Mouse (Mus musculus): ENCODE results near the gene Edrf1. TPM values are rescaled to one million over a fixed set of nuclear protein-coding genes. Genes with fewer than 3 reads are reported as not detected.

Gene Edrf1
- polyA plus RNA-seq, 2 experiments, result 21.8 to 22.7 TPM

GRCm38 (mm10) chr7:133612981-133613380, 24.4 kb upstream of the Edrf1 start:
- Histone ChIP-seq H3K4me3 (replicated peaks; ENCODE audit: low read length) (no peak overlapping the region), H3K27ac (replicated peaks; ENCODE audit: low read depth, low read length) (no peak overlapping the region), H3K27me3 (ENCODE audit: control insufficient read depth, insufficient read depth, low read length) (no peaks in the 10 kb centered on the region), H3K9me3 (ENCODE audit: control insufficient read depth, low read length) (no peaks in the 10 kb centered on the region), H3K4me1 (ENCODE audit: control insufficient read depth, insufficient read depth, low read length) (peaks cover 15% of the 10 kb centered on the region), H3K36me3 (ENCODE audit: control insufficient read depth, insufficient read depth, low read length) (no peaks in the 10 kb centered on the region), H3K9ac (ENCODE audit: low read depth, low read length, severe bottlenecking) (no peak overlapping the region), H3K4me2 (replicated peaks; ENCODE audit: low read depth, low read length, severe bottlenecking) (no peak overlapping the region)
- TF ChIP-seq POLR2A (IDR thresholded peaks at IDR 0.05; ENCODE audit: borderline replicate concordance, extremely low read depth, insufficient read depth, insufficient read length), result no peak
- DNase-seq (ENCODE audit: low spot score) (no peak), ATAC-seq (ENCODE audit: low FRiP score, low read depth) (no peak)
- 63% methylated on average over 2 of the region's 2 CpGs for WGBS

- H3K4me3 ChIP-seq (replicated peaks; ENCODE audit: low read length), result no peak overlapping the region
- no peak overlapping the region for H3K9ac ChIP-seq (ENCODE audit: low read depth, low read length, severe bottlenecking)
- DNase-seq (ENCODE audit: low spot score), result peak; percentile 39
- no peaks in the 10 kb centered on the region for H3K9me3 ChIP-seq (ENCODE audit: control insufficient read depth, low read length)
- H3K4me2 ChIP-seq (replicated peaks; ENCODE audit: low read depth, low read length, severe bottlenecking), result peak overlapping the region; percentile 28
- TF ChIP-seq POLR2A (IDR thresholded peaks at IDR 0.05; ENCODE audit: borderline replicate concordance, extremely low read depth, insufficient read depth, insufficient read length), result no peak
- no peaks in the 10 kb centered on the region for H3K27me3 ChIP-seq (ENCODE audit: control insufficient read depth, insufficient read depth, low read length)
- no peak for ATAC-seq (ENCODE audit: low FRiP score, low read depth)
- H3K27ac ChIP-seq (replicated peaks; ENCODE audit: low read depth, low read length), result no peak overlapping the region
- WGBS, result 22% methylated on average over 11 of the region's 11 CpGs
- H3K36me3 ChIP-seq (ENCODE audit: control insufficient read depth, insufficient read depth, low read length), result no peaks in the 10 kb centered on the region
- peaks cover 4% of the 10 kb centered on the region; the same call in 1 of the 2 replicates for H3K4me1 ChIP-seq (ENCODE audit: control insufficient read depth, insufficient read depth, low read length)
Observed at GRCm38 (mm10) chr7:133620721-133621120, 16.6 kb upstream of the Edrf1 start.

- no peaks in the 10 kb centered on the region for H3K27me3 ChIP-seq (ENCODE audit: control insufficient read depth, insufficient read depth, low read length)
- H3K27ac ChIP-seq (replicated peaks; ENCODE audit: low read depth, low read length), result no peak overlapping the region
- no peak for TF ChIP-seq POLR2A (IDR thresholded peaks at IDR 0.05; ENCODE audit: borderline replicate concordance, extremely low read depth, insufficient read depth, insufficient read length)
- H3K9ac ChIP-seq (ENCODE audit: low read depth, low read length, severe bottlenecking), result no peak overlapping the region
- H3K4me3 ChIP-seq (replicated peaks; ENCODE audit: low read length), result no peak overlapping the region
- peaks cover 4% of the 10 kb centered on the region; the same call in 1 of the 2 replicates for H3K4me1 ChIP-seq (ENCODE audit: control insufficient read depth, insufficient read depth, low read length)
- no peak overlapping the region for H3K4me2 ChIP-seq (replicated peaks; ENCODE audit: low read depth, low read length, severe bottlenecking)
- no peaks in the 10 kb centered on the region for H3K36me3 ChIP-seq (ENCODE audit: control insufficient read depth, insufficient read depth, low read length)
- no peaks in the 10 kb centered on the region for H3K9me3 ChIP-seq (ENCODE audit: control insufficient read depth, low read length)
- no peak for ATAC-seq (ENCODE audit: low FRiP score, low read depth)
- DNase-seq (ENCODE audit: low spot score), result no peak
- WGBS, result 86% methylated on average over 5 of the region's 5 CpGs
Observed at GRCm38 (mm10) chr7:133623226-133623625, 14.1 kb upstream of the Edrf1 start.

GRCm38 (mm10) chr7:133627184-133627936, 10.0 kb upstream of the Edrf1 start:
- ATAC-seq (ENCODE audit: low FRiP score, low read depth) (no peak), DNase-seq (ENCODE audit: low spot score) (no peak)
- H3K4me2 ChIP-seq (replicated peaks; ENCODE audit: low read depth, low read length, severe bottlenecking), result no peak overlapping the region
- 61% methylated on average over 14 of the region's 14 CpGs for WGBS
- H3K4me3 ChIP-seq (replicated peaks; ENCODE audit: low read length), result no peak overlapping the region
- H3K4me1 ChIP-seq (ENCODE audit: control insufficient read depth, insufficient read depth, low read length), result no peaks in the 10 kb centered on the region
- no peak for TF ChIP-seq POLR2A (IDR thresholded peaks at IDR 0.05; ENCODE audit: borderline replicate concordance, extremely low read depth, insufficient read depth, insufficient read length)
- H3K27ac ChIP-seq (replicated peaks; ENCODE audit: low read depth, low read length), result no peak overlapping the region
- H3K9ac ChIP-seq (ENCODE audit: low read depth, low read length, severe bottlenecking), result no peak overlapping the region
- H3K9me3 ChIP-seq (ENCODE audit: control insufficient read depth, low read length), result no peaks in the 10 kb centered on the region
- H3K36me3 ChIP-seq (ENCODE audit: control insufficient read depth, insufficient read depth, low read length), result no peaks in the 10 kb centered on the region
- no peaks in the 10 kb centered on the region for H3K27me3 ChIP-seq (ENCODE audit: control insufficient read depth, insufficient read depth, low read length)

GRCm38 (mm10) chr7:133630821-133631220, 6.5 kb upstream of the Edrf1 start:
- TF ChIP-seq POLR2A (IDR thresholded peaks at IDR 0.05; ENCODE audit: borderline replicate concordance, extremely low read depth, insufficient read depth, insufficient read length), result no peak
- no peak overlapping the region for H3K4me2 ChIP-seq (replicated peaks; ENCODE audit: low read depth, low read length, severe bottlenecking)
- ATAC-seq (ENCODE audit: low FRiP score, low read depth) (no peak), DNase-seq (ENCODE audit: low spot score) (no peak)
- no peaks in the 10 kb centered on the region for H3K27me3 ChIP-seq (ENCODE audit: control insufficient read depth, insufficient read depth, low read length)
- no peak overlapping the region for H3K27ac ChIP-seq (replicated peaks; ENCODE audit: low read depth, low read length)
- no peaks in the 10 kb centered on the region for H3K9me3 ChIP-seq (ENCODE audit: control insufficient read depth, low read length)
- 78% methylated on average over 5 of the region's 5 CpGs for WGBS
- H3K36me3 ChIP-seq (ENCODE audit: control insufficient read depth, insufficient read depth, low read length), result no peaks in the 10 kb centered on the region
- no peak overlapping the region for H3K4me3 ChIP-seq (replicated peaks; ENCODE audit: low read length)
- H3K4me1 ChIP-seq (ENCODE audit: control insufficient read depth, insufficient read depth, low read length), result peaks cover 6% of the 10 kb centered on the region
- no peak overlapping the region for H3K9ac ChIP-seq (ENCODE audit: low read depth, low read length, severe bottlenecking)

Measured in limb, embryonic 14.5 days (tissue).